Mouse (Mus musculus): ENCODE measurements around the gene Chd3.

DNA sequence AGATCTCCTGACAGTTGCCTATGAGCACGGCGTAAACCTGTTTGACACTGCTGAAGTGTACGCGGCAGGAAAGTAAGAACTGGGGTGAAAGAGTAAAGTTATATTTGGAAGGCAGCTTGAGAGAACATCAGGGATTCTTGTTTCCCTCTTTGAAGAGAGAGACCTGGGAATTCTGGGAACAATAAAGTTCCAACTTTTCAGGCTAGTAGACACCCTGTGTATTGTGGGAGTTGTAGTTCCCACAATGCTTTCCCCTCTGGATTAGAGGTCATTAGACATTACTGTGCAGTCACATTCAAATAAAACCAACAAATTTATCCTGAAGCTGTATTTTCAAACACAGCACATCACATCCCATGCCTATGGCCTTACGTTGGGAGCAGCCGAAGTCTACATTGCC lies 40.7 kb downstream of the Chd3 start:
- TF ChIP-seq POLR2A (IDR thresholded peaks at IDR 0.05; ENCODE audit: low read depth, low read length), result no peak
- no peak for TF ChIP-seq CTCF (IDR thresholded peaks at IDR 0.05; ENCODE audit: borderline replicate concordance, insufficient read depth, low read length)

Measured in embryonic fibroblast, embryonic 13.5 days (primary cell).